Mouse (Mus musculus) heart, adult 2 months (tissue): ENCODE measurements at regions not wholly inside any gene's neighbourhood (a gene's known extent, or its start where the extent isn't known, plus 50 kb on each side); places are given as distances from the start of the nearest gene placed in this dataset.

Source experiments
- CTCF ChIP-seq: fragments of 200-600 bp; IDR thresholded peaks from 2 replicates; pipeline ENCODE4 v1.8.1; 2022; ENCODE audit warnings: antibody characterized with exemption, mild to moderate bottlenecking, moderate library complexity
- POLR2A ChIP-seq: fragments of 200-500 bp; IDR thresholded peaks from 2 replicates; pipeline ENCODE4 v1.6.1; 2011; ENCODE audit warnings: mild to moderate bottlenecking, low read depth, low read length, control low read depth; ENCODE audit not compliant: insufficient read depth

GRCm38 (mm10) chr4:89420868-89421267, 110.0 kb upstream of the Cdkn2b start:
- TF ChIP-seq CTCF (no peak), POLR2A (no peak)
